Mouse (Mus musculus): ENCODE results near the gene Rtn4r.
"Not testable (repeated sequence)": the region's sequence is repeated elsewhere in the genome, so short reads cannot be mapped to it uniquely, and the experiment has no call there.

DNA sequence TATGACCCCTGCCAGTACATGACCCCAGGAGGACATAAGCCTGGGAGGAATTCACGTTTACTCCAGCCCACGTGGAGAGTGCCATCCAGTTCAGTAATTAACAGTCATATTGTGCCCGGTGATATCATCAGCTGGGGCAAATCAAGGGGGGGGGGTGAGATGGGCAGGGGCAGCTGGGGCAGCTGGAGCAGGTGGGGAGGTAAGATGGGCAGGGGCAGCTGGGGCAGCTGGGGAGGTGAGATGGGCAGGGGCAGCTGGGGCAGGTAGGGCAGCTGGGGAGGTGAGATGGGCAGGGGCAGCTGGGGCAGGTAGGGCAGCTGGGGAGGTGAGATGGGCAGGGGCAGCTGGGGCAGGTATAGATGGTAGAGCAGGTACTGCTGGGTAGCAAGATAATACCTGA, 68.1 kb downstream of the Rtn4r start:
- TF ChIP-seq CTCF, EP300 (IDR thresholded peaks at IDR 0.05): not testable (repeated sequence)
